Mouse (Mus musculus): Measurements from ENCODE around the gene Agmat.
A peak's percentile ranks its signal among the peaks of the same experiment; 100 is the strongest.

The Agmat gene

GRCm38 (mm10) chr4:141746578-141747346 lies at the start of gene Agmat:
TSS of gene Agmat (plus strand) at chr4:141746672.
- no peak for DNase-seq (ENCODE audit: low read depth)

GRCm38 (mm10) chr4:141704625-141705024 lies 41.8 kb upstream of the Agmat start:
- DNase-seq (ENCODE audit: low read depth) = no peak

GRCm38 (mm10) chr4:141705331-141705730 lies 41.1 kb upstream of the Agmat start:
- DNase-seq (ENCODE audit: low read depth) = no peak

- no peak for DNase-seq (ENCODE audit: low read depth)
Measured at GRCm38 (mm10) chr4:141708005-141708404, 38.5 kb upstream of the Agmat start.

- no peak for DNase-seq (ENCODE audit: low read depth)
Measured at GRCm38 (mm10) chr4:141708971-141709370, 37.5 kb upstream of the Agmat start.

- no peak for DNase-seq (ENCODE audit: low read depth)
Measured at GRCm38 (mm10) chr4:141711250-141711649, 35.2 kb upstream of the Agmat start.

- no peak for DNase-seq (ENCODE audit: low read depth)
Measured at GRCm38 (mm10) chr4:141713598-141714142, 32.8 kb upstream of the Agmat start.

- DNase-seq (ENCODE audit: low read depth) = no peak
Measured at GRCm38 (mm10) chr4:141715027-141715426, 31.4 kb upstream of the Agmat start.

- no peak for DNase-seq (ENCODE audit: low read depth)
Measured at GRCm38 (mm10) chr4:141717633-141718032, 28.8 kb upstream of the Agmat start.

GRCm38 (mm10) chr4:141719304-141719703 lies 27.2 kb upstream of the Agmat start:
- no peak for DNase-seq (ENCODE audit: low read depth)

- peak; percentile 55 for DNase-seq (ENCODE audit: low read depth)
Measured at GRCm38 (mm10) chr4:141720761-141721523, 25.5 kb upstream of the Agmat start.

- no peak for DNase-seq (ENCODE audit: low read depth)
Measured at GRCm38 (mm10) chr4:141721961-141722360, 24.5 kb upstream of the Agmat start.

- DNase-seq (ENCODE audit: low read depth) = peak; percentile 92
Measured at GRCm38 (mm10) chr4:141722731-141723672, 23.5 kb upstream of the Agmat start, which contains the start of gene Ddi2. TSS of gene Ddi2 (minus strand) at chr4:141723419.

- DNase-seq (ENCODE audit: low read depth) = no peak
Measured at GRCm38 (mm10) chr4:141723673-141724068, 22.8 kb upstream of the Agmat start.

GRCm38 (mm10) chr4:141724594-141724993 lies 21.9 kb upstream of the Agmat start:
- DNase-seq (ENCODE audit: low read depth) = no peak

GRCm38 (mm10) chr4:141725277-141725676 lies 21.2 kb upstream of the Agmat start:
- DNase-seq (ENCODE audit: low read depth) = no peak

GRCm38 (mm10) chr4:141725738-141726137 lies 20.7 kb upstream of the Agmat start:
- DNase-seq (ENCODE audit: low read depth) = no peak

- no peak for DNase-seq (ENCODE audit: low read depth)
Measured at GRCm38 (mm10) chr4:141729266-141729665, 17.2 kb upstream of the Agmat start.

- DNase-seq (ENCODE audit: low read depth) = no peak
Measured at GRCm38 (mm10) chr4:141730401-141730800, 16.1 kb upstream of the Agmat start.

- no peak for DNase-seq (ENCODE audit: low read depth)
Measured at GRCm38 (mm10) chr4:141731766-141732165, 14.7 kb upstream of the Agmat start.

GRCm38 (mm10) chr4:141734446-141735205 lies 11.8 kb upstream of the Agmat start:
- DNase-seq (ENCODE audit: low read depth) = peak; percentile 96

Measured in naive thymus-derived CD4-positive, alpha-beta T cell, adult 2 months (primary cell).